Mouse (Mus musculus) limb, embryonic 14.5 days (tissue): ENCODE measurements around the gene Cyp2a12. TPM values are rescaled to one million over a fixed set of nuclear protein-coding genes. Genes with fewer than 3 reads are reported as not detected.
"Not testable (repeated sequence)": the region's sequence is repeated elsewhere in the genome, so short reads cannot be mapped to it uniquely, and the experiment has no call there.

ENCODE experiments used
- ATAC-seq: fragments of 200-750 bp; cut with Nextera tagmentation; 2 replicates; pipeline ENCODE4 v1.8.0; 2017; ENCODE audit warnings: low read depth, moderate number of reproducible peaks, moderate TSS enrichment; ENCODE audit not compliant: low FRiP score
- DNase-seq: peaks from one replicate; pipeline ENCODE4 v3.0.0-alpha.2; 2015; ENCODE audit warnings: low spot score
- H3K27ac ChIP-seq: fragments of 300-500 bp; sonication (generic); replicated peaks from 2 replicates; pipeline ENCODE4 v1.5.1; 2014; ENCODE audit warnings: low read depth, mild to moderate bottlenecking, low read length, moderate library complexity, mixed read lengths
- H3K27me3 ChIP-seq: fragments of 300-500 bp; sonication (generic); 2 replicates; pipeline ENCODE4 v1.6.1; 2014; ENCODE audit warnings: low read length, mixed read lengths; ENCODE audit not compliant: control insufficient read depth, insufficient read depth
- H3K36me3 ChIP-seq: fragments of 300-500 bp; sonication (generic); 2 replicates; pipeline ENCODE4 v1.6.1; 2014; ENCODE audit warnings: mild to moderate bottlenecking, low read length, moderate library complexity, mixed read lengths; ENCODE audit not compliant: control insufficient read depth, insufficient read depth
- H3K4me1 ChIP-seq: fragments of 300-500 bp; sonication (generic); 2 replicates; pipeline ENCODE4 v1.6.1; 2014; ENCODE audit warnings: antibody characterized with exemption, low read length, mixed read lengths; ENCODE audit not compliant: control insufficient read depth, insufficient read depth
- H3K4me2 ChIP-seq: fragments of 300-500 bp; sonication (generic); replicated peaks from 2 replicates; pipeline ENCODE4 v1.6.1; 2014; ENCODE audit warnings: low read depth, mild to moderate bottlenecking, low read length, moderate library complexity; ENCODE audit not compliant: severe bottlenecking
- H3K4me3 ChIP-seq: fragments of 300-500 bp; sonication (generic); replicated peaks from 2 replicates; pipeline ENCODE4 v1.5.1; 2014; ENCODE audit warnings: low read length
- H3K9ac ChIP-seq: fragments of 300-500 bp; sonication (generic); 2 replicates; pipeline ENCODE4 v1.6.1; 2014; ENCODE audit warnings: mild to moderate bottlenecking, low read depth, low read length, moderate library complexity; ENCODE audit not compliant: severe bottlenecking
- H3K9me3 ChIP-seq: fragments of 300-500 bp; sonication (generic); 2 replicates; pipeline ENCODE4 v1.6.1; 2016; ENCODE audit warnings: low read length; ENCODE audit not compliant: control insufficient read depth
- POLR2A ChIP-seq: fragments of 200-500 bp; IDR thresholded peaks from 2 replicates; pipeline ENCODE4 v1.8.0; 2012; ENCODE audit warnings: inconsistent platforms, mild to moderate bottlenecking, moderate library complexity, borderline replicate concordance; ENCODE audit not compliant: insufficient read depth, insufficient read length; ENCODE audit errors: extremely low read depth
- WGBS: fragments of 180-500 bp; shearing (Covaris S2); extraction: QIAGEN DNeasy Blood & Tissue Kit; methylation state at CpG from one replicate; pipeline ENCODE4 v1.1.7; 2014; 5-methylcytosine and 5-hydroxymethylcytosine counted together
- polyA plus RNA-seq, 2 experiments: library from polyadenylated mRNA; depleted of rRNA in 1 of 2; stranded (reverse) in 1 of 2; unstranded in 1 of 2; fragments of >200 nt; fragmentation: Nextera tagmentation in 1 of 2; extraction: Ambion mirVana in 1 of 2; gene quantifications; 2 replicates each; pipeline versions ENCODE4 v1.2.1 to v1.2.3; 2012 to 2014

The Cyp2a12 gene
- polyA plus RNA-seq (2012; rRNA removed) (0.05 TPM in 1 of 2 replicates, not detected in the other), polyA plus RNA-seq (2014; fragmentation: Nextera tagmentation; extraction: Ambion mirVana) (not detected in 2 replicates)

DNA sequence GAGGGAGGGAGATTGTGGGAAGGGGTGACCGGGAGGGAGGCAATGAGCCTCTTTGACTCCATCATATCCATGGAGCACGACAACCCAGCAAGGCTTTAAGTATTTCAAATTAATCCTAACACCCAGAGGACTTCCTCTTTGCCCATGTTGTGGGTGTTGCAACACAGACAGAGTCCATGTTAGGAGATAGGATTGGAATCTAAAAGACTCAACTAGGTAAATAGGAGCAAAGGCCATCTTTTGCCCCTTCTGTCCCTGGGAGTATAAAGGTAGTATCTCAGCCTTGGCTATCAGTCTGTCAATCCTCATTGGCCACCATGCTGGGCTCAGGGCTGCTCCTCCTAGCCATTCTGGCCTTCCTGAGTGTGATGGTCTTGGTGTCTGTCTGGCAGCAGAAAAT is at the start of gene Cyp2a12:
Gene Cyp2a12 (plus strand): TSS at position 293 of the 400 bp plus-strand sequence.
- TF ChIP-seq POLR2A, result no peak
- no peaks in the 10 kb centered on the region for H3K27me3 ChIP-seq
- no peaks in the 10 kb centered on the region for H3K4me1 ChIP-seq
- H3K4me2 ChIP-seq, result no peak within 1 kb of the TSS
- ATAC-seq (no peak), DNase-seq (no peak)
- H3K9me3 ChIP-seq, result no peaks in the 10 kb centered on the region
- H3K9ac ChIP-seq, result no peak within 1 kb of the TSS
- 85% methylated on average over 2 of the region's 2 CpGs for WGBS
- H3K4me3 ChIP-seq, result no peak within 1 kb of the TSS
- no peaks in the 10 kb centered on the region for H3K36me3 ChIP-seq
- no peak within 1 kb of the TSS for H3K27ac ChIP-seq

DNA sequence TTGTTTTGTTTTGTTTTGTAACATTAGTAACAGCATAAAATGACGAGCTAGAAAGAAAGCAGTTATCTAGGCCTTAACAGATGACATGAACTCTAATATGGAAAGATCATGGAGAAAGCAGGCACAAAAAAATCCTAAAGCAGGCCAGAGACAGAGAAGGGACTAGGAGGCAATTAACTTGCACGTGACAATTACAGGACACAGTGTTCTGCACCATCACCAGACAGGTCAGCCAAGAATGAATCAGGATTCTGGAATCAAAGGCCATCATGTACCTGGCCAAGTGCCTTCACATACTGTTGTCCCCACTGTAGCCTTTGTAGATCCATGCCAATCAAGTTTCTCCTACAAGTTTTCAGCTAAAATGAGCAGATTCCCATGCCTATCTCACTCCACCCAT is 47.4 kb upstream of the Cyp2a12 start:
- not testable (repeated sequence) for H3K9ac ChIP-seq, H3K4me3 ChIP-seq, ATAC-seq, H3K9me3 ChIP-seq, H3K27me3 ChIP-seq, H3K4me1 ChIP-seq, H3K4me2 ChIP-seq, H3K36me3 ChIP-seq, H3K27ac ChIP-seq, DNase-seq
- WGBS, result 74% methylated on average over 2 of the region's 2 CpGs

DNA sequence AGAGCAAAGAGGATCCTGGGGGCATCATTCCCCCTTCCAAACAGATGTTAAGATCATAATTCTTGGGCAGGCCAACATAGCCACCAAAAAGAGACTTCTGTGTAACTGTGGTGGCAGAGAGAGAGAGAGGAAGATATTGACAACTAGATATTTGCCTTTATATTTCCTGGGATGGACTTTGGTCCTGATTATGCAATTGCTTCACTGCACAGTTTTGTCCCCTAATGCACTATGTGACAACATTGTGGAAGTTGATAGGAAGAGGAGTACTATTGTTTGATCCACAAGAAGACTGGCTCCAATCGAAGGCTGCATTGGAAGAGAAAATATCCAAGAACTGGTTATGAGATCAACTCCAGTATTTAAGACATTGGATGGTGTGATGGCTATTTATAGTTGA is 46.9 kb upstream of the Cyp2a12 start:
- H3K36me3 ChIP-seq, H3K27me3 ChIP-seq, H3K27ac ChIP-seq, H3K4me1 ChIP-seq, H3K9me3 ChIP-seq, H3K4me3 ChIP-seq, DNase-seq, ATAC-seq, H3K4me2 ChIP-seq, H3K9ac ChIP-seq: not testable (repeated sequence)
- 90% methylated on average over 1 of the region's 1 CpGs for WGBS

GRCm38 (mm10) chr7:26982551-26982950 is 46.3 kb upstream of the Cyp2a12 start:
- Histone ChIP-seq H3K4me3 (no peak overlapping the region), H3K36me3 (no peaks in the 10 kb centered on the region), H3K9ac (no peak overlapping the region), H3K4me2 (no peak overlapping the region), H3K4me1 (no peaks in the 10 kb centered on the region), H3K27me3 (no peaks in the 10 kb centered on the region), H3K9me3 (no peaks in the 10 kb centered on the region), H3K27ac (no peak overlapping the region)
- TF ChIP-seq POLR2A, result no peak
- DNase-seq, result no peak
- no peak for ATAC-seq
- WGBS, result 21% methylated on average over 1 of the region's 1 CpGs

DNA sequence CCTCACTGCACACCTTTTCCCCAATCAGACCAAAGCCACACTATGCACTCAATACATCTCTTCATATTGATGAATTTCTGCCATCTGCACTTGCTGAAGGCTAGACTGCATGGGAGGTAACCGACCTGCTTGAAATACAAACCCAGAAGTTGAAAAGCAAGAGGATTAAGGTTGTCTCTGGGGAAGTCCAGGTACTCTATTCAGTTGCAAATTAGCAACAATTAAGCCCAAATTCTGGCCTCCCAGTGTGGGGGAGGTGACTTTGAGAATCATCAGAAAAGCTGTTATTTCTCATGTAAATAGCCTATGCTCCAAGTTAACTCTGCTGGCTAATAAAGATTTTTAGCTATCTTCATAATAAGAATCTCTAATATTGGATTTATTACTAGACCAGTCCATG is 45.7 kb upstream of the Cyp2a12 start:
- H3K36me3 ChIP-seq, H3K4me1 ChIP-seq, ATAC-seq, H3K27ac ChIP-seq, H3K9me3 ChIP-seq, H3K9ac ChIP-seq, H3K4me2 ChIP-seq, H3K27me3 ChIP-seq, DNase-seq, H3K4me3 ChIP-seq: not testable (repeated sequence)
- 22% methylated on average over 1 of the region's 1 CpGs for WGBS

DNA sequence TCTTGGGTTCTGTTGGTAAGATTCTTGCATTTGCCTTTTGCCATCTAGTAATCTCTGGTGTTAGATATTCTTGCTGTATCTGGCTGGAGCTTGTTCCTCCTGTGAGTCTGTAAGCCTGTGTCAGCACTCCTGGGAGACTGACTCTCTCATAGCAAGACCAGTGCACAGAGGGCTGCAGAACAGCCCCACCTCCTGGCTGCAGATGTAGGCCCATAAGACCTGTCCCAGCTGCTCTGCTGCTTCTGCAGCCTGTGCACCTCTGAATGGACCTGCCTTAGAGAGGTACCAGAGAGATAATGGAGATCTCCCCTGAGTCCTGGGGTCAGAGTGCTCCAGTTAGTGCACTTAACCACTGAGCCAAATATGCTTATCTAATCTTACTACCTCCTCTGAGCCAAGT is 2.3 kb upstream of the Cyp2a12 start:
- H3K27me3 ChIP-seq, H3K4me1 ChIP-seq, H3K9ac ChIP-seq, H3K4me3 ChIP-seq, H3K36me3 ChIP-seq, DNase-seq, H3K4me2 ChIP-seq, H3K9me3 ChIP-seq, ATAC-seq, H3K27ac ChIP-seq: not testable (repeated sequence)

- H3K36me3 ChIP-seq, H3K9me3 ChIP-seq, H3K27me3 ChIP-seq, DNase-seq, H3K9ac ChIP-seq, H3K4me3 ChIP-seq, H3K4me2 ChIP-seq, ATAC-seq, H3K27ac ChIP-seq, H3K4me1 ChIP-seq: not testable (repeated sequence)
- WGBS, result 62% methylated on average over 1 of the region's 1 CpGs
Observed at GRCm38 (mm10) chr7:27048886-27049285, 20.0 kb downstream of the Cyp2a12 start.

- H3K27me3 ChIP-seq, ATAC-seq, H3K9ac ChIP-seq, H3K27ac ChIP-seq, H3K4me1 ChIP-seq, H3K4me3 ChIP-seq, H3K36me3 ChIP-seq, H3K9me3 ChIP-seq, H3K4me2 ChIP-seq, DNase-seq: not testable (repeated sequence)
- 83% methylated on average over 2 of the region's 2 CpGs for WGBS
Observed at GRCm38 (mm10) chr7:27059333-27059732, 30.5 kb downstream of the Cyp2a12 start.
